Mouse (Mus musculus) CH12.LX (cell line): Measurements from ENCODE around the gene Grhl1.

Experiments used
- EP300 ChIP-seq: IDR thresholded peaks from 2 replicates; pipeline ENCODE4 v1.6.1; 2011; ENCODE audit warnings: low read length, improper control_type of control experiment
- MYC ChIP-seq: IDR thresholded peaks from 2 replicates; pipeline ENCODE4 v1.6.1; 2011; ENCODE audit warnings: low read depth, mild to moderate bottlenecking, improper control_type of control experiment, low read length
- NRF1 ChIP-seq: IDR thresholded peaks from 2 replicates; pipeline ENCODE4 v1.6.1; 2014; ENCODE audit warnings: low read depth, mild to moderate bottlenecking, inconsistent platforms, low read length, improper control_type of control experiment, moderate library complexity

GRCm38 (mm10) chr12:24634648-24635047, 62.6 kb downstream of the Grhl1 start:
- TF ChIP-seq EP300 (no peak), NRF1 (no peak), MYC (no peak)
